Mouse (Mus musculus) hindbrain, postnatal 0 days (tissue): Measurements from ENCODE around the gene Fam149b. TPM values are rescaled to one million over a fixed set of nuclear protein-coding genes. Genes with fewer than 3 reads are reported as not detected.

Experiments
- ATAC-seq: fragments of 200-750 bp; cut with Nextera tagmentation; 2 replicates; pipeline ENCODE4 v1.8.0; 2017; ENCODE audit warnings: mild to moderate bottlenecking, moderate TSS enrichment, moderate library complexity
- DNase-seq: peaks from one replicate; pipeline ENCODE4 v3.0.0-alpha.2; 2015; ENCODE audit warnings: low spot score
- H3K27ac ChIP-seq: fragments of 300-500 bp; sonication (generic); 2 replicates; pipeline ENCODE4 v1.5.1; 2014; ENCODE audit warnings: mild to moderate bottlenecking
- H3K27me3 ChIP-seq: fragments of 300-500 bp; sonication (generic); 2 replicates; pipeline ENCODE4 v1.6.1; 2014; ENCODE audit warnings: low read length, mixed read lengths; ENCODE audit not compliant: insufficient read depth
- H3K36me3 ChIP-seq: fragments of 300-500 bp; sonication (generic); 2 replicates; pipeline ENCODE4 v1.6.1; 2014; ENCODE audit warnings: low read length, mixed read lengths; ENCODE audit not compliant: insufficient read depth
- H3K4me1 ChIP-seq: fragments of 300-500 bp; sonication (generic); 2 replicates; pipeline ENCODE4 v1.6.1; 2014; ENCODE audit warnings: antibody characterized with exemption, low read length, mixed read lengths; ENCODE audit not compliant: insufficient read depth
- H3K4me2 ChIP-seq: fragments of 300-500 bp; sonication (generic); 2 replicates; pipeline ENCODE4 v1.6.1; 2014; ENCODE audit warnings: low read depth, mild to moderate bottlenecking, low read length, moderate library complexity, mixed read lengths
- H3K4me3 ChIP-seq: fragments of 300-500 bp; sonication (generic); 2 replicates; pipeline ENCODE4 v1.5.1; 2014; ENCODE audit warnings: low read length
- H3K9ac ChIP-seq: fragments of 300-500 bp; sonication (generic); replicated peaks from 2 replicates; pipeline ENCODE4 v1.6.1; 2014; ENCODE audit warnings: mild to moderate bottlenecking, low read length, moderate library complexity, mixed read lengths
- H3K9me3 ChIP-seq: fragments of 300-500 bp; sonication (generic); 2 replicates; pipeline ENCODE4 v1.6.1; 2016; ENCODE audit warnings: low read length, mixed read lengths
- CTCF ChIP-seq: IDR thresholded peaks from 2 replicates; pipeline ENCODE4 v1.5.1; 2016; ENCODE audit warnings: antibody characterized with exemption, control low read depth, low read depth
- WGBS: fragments of 180-500 bp; shearing (Covaris S2); extraction: QIAGEN DNeasy Blood & Tissue Kit; methylation state at CpG from one replicate; pipeline ENCODE4 v1.1.7; 2014; 5-methylcytosine and 5-hydroxymethylcytosine counted together
- polyA plus RNA-seq: library from polyadenylated mRNA; unstranded; fragments of >200 nt; fragmentation: Nextera tagmentation; extraction: Ambion mirVana; gene quantifications from 2 replicates; pipeline ENCODE4 v1.2.1, GENCODE M21; 2015
- total RNA-seq: library from RNA; depleted of rRNA; stranded (reverse); fragments of >200 nt; gene quantifications from 2 replicates; pipeline ENCODE4 v1.2.3, GENCODE M21; 2014; rRNA removed

Gene Fam149b
- total and polyA plus RNA-seq, 2 experiments from 2014 or later: 28.8 to 44.4 TPM

DNA sequence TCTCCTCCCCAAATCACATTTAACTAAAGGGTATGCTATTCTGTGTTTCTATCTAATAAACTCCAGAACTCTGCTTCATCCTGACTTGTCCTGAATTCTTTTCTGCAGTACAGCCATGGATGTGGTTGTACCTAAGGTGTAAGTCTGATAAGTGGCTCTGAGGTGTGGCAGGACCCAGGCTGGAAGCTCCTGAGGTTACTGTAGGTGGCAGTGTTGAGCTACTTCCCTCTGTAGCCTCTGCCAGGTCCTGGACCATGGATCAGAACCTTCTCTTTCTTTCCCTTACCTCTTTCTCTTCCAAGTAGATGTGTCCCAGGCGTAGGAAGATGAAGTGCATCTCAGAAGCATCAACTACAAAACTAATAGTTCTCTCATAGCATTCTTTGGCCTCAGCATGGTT is 52.1 kb downstream of the Fam149b start:
- no peaks in the 10 kb centered on the region for H3K36me3 ChIP-seq
- TF ChIP-seq CTCF: peak; percentile 58

DNA sequence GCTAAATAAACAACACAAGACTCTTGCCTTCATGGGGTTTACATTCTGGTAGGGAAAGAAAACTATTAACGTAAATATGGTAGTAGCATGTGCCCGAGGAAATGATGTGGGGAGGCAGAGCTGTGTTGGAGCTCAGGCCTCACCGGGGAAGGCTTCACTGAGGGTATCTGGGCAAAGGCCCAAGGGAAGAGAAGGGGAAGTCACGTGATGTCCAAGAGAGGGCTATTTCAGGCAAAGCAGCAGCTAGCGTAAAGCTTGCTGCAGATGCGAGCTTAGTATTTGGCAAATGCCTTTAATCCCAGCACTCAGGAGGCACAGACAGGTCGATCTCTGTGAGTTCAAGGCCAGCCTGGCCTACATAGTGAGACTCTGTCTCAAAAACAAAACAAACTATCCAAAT is 74.3 kb downstream of the Fam149b start:
- DNase-seq: no peak
- Histone ChIP-seq H3K27ac (no peak overlapping the region), H3K4me1 (no peaks in the 10 kb centered on the region), H3K36me3 (no peaks in the 10 kb centered on the region), H3K9ac (no peak overlapping the region), H3K4me2 (no peak overlapping the region), H3K27me3 (no peaks in the 10 kb centered on the region), H3K9me3 (no peaks in the 10 kb centered on the region), H3K4me3 (no peak overlapping the region)
- WGBS: 71% methylated on average over 7 of the region's 7 CpGs
- no peak for TF ChIP-seq CTCF
- ATAC-seq: no peak

More for the DNA sequence above, 52.1 kb downstream of the Fam149b start:
- DNase-seq (peak; percentile 31), ATAC-seq (0 out of 2 replicates have a peak, but pooled peaks have one; percentile 45)
- Histone ChIP-seq H3K4me2 (no peak overlapping the region), H3K27ac (no peak overlapping the region), H3K9ac (no peak overlapping the region), H3K9me3 (no peaks in the 10 kb centered on the region), H3K4me3 (no peak overlapping the region), H3K4me1 (no peaks in the 10 kb centered on the region), H3K27me3 (no peaks in the 10 kb centered on the region)
- 63% methylated on average over 1 of the region's 1 CpGs for WGBS

DNA sequence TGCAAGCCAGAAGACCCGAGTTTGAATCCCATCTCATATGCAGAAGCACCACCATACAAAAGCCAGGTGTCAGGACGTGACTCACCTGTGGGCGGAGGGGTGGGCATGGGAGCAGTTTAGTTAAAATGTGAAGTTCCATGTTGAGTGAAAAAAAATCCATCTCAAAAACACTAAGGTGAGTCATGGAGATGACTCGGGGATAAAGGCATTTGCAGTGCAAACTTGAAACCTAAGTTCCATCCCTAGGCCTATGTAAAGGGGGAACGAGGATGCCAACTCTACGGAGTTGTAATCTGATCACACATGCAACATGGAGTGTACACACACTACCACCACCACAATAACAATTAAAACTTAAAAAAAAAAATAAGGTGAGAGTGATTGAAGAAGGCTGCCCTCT is 75.1 kb downstream of the Fam149b start:
- no peak overlapping the region for H3K27ac ChIP-seq
- 94% methylated on average over 6 of the region's 6 CpGs for WGBS
- TF ChIP-seq CTCF: no peak

DNA sequence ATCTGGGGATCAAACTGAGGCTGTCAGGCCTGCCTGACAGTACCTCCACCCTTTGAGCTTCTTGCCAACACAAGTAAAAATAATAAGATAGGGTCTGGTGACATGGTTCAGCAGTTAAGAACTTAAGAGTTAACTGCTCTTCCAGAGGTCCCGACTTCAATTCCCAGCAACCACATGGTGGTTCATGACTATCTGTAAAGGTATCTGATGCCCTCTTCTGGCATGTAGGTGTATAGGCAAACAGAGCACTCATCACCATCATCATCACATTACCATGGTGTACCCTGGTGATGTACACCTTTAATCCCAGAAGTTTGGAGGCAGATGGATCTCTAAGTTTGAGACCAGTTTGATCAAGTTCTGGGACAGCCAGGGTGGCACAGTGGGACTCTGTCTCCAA is 80.6 kb downstream of the Fam149b start:
- Histone ChIP-seq H3K27me3 (no peaks in the 10 kb centered on the region), H3K36me3 (no peaks in the 10 kb centered on the region), H3K4me1 (no peaks in the 10 kb centered on the region), H3K9ac (no peak overlapping the region), H3K27ac (no peak overlapping the region), H3K4me2 (no peak overlapping the region), H3K4me3 (no peak overlapping the region), H3K9me3 (no peaks in the 10 kb centered on the region)
- ATAC-seq (no peak), DNase-seq (no peak)
- no peak for TF ChIP-seq CTCF
- 47% methylated on average over 1 of the region's 1 CpGs for WGBS

More for the DNA sequence above, 75.1 kb downstream of the Fam149b start:
- Histone ChIP-seq H3K9me3 (no peaks in the 10 kb centered on the region), H3K4me3 (no peak overlapping the region), H3K9ac (no peak overlapping the region), H3K4me1 (no peaks in the 10 kb centered on the region), H3K4me2 (no peak overlapping the region), H3K36me3 (no peaks in the 10 kb centered on the region), H3K27me3 (no peaks in the 10 kb centered on the region)
- no peak for ATAC-seq
- DNase-seq: no peak

DNA sequence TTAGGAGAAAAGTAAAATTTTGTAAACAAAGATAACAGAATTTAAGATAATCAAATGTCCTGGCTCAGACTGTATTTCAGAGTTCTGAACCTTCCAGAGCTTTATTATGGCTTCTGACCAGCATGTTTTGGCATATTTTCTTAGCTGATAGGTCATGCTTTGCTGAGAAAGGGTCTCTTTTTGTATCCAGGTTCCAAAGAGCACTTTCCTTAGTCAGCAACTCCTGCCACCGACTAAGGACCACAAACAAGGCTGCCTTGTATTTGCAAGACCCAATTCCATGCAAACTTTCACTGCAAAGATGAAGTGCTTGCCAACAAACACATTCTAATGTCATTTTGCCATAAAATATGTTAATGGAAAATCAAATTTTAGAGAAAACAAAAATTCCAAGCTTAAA is 81.9 kb downstream of the Fam149b start:
- WGBS: 52% methylated on average over 1 of the region's 1 CpGs
- H3K4me1 ChIP-seq: no peaks in the 10 kb centered on the region
- ATAC-seq: no peak
- DNase-seq: no peak
- H3K4me2 ChIP-seq: no peak overlapping the region
- no peaks in the 10 kb centered on the region for H3K36me3 ChIP-seq
- TF ChIP-seq CTCF: no peak
- no peak overlapping the region for H3K4me3 ChIP-seq
- no peak overlapping the region for H3K27ac ChIP-seq
- H3K9me3 ChIP-seq: no peaks in the 10 kb centered on the region
- H3K9ac ChIP-seq: no peak overlapping the region
- no peaks in the 10 kb centered on the region for H3K27me3 ChIP-seq

DNA sequence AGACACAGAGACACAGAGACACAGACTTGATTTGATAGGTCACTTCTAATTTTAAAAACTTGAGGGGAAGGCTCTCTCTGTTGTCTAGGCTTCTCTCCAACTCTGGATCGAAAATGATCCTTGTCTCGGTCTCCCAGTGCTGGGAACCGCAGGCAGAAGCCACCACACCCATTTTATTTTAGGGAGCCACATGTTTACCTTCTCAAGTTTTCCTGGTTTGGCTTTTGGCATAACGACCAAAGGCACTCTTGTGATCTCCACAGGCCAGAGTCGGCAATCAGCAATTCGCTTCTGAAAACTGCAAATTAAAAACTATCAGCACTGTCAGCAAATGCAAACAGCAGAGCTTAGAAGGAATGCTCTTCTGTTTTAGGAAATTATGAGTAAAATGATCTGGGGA is 83.8 kb downstream of the Fam149b start:
- no peak for TF ChIP-seq CTCF
- no peaks in the 10 kb centered on the region for H3K4me1 ChIP-seq
- no peaks in the 10 kb centered on the region for H3K36me3 ChIP-seq
- 79% methylated on average over 6 of the region's 6 CpGs for WGBS
- H3K9me3 ChIP-seq: no peaks in the 10 kb centered on the region
- ATAC-seq (no peak), DNase-seq (no peak)
- no peak overlapping the region for H3K4me3 ChIP-seq
- no peak overlapping the region for H3K9ac ChIP-seq
- no peak overlapping the region for H3K27ac ChIP-seq
- no peaks in the 10 kb centered on the region for H3K27me3 ChIP-seq
- no peak overlapping the region for H3K4me2 ChIP-seq

DNA sequence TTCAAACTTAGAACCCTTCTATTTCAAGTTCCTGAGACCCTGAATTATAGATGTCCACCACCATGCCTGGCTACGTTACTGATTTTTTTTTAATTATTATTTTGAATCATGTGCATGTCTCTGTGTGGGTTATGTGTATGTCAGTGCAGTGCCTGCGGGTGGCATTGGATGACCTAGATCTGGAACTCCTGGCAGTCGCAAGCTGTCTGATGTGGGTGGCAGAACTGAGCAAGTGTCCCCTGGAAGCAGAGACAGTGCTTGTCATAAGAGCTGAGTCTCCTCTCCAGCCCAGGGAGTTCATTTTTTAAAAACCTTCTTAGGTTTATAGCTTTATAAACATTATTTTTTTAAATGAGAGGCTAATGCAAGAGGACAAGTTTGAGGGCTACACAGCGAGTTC is 84.5 kb downstream of the Fam149b start:
- 88% methylated on average over 4 of the region's 4 CpGs for WGBS
- no peaks in the 10 kb centered on the region for H3K4me1 ChIP-seq
- H3K4me2 ChIP-seq: no peak overlapping the region
- H3K9ac ChIP-seq: no peak overlapping the region
- no peak for DNase-seq
- H3K36me3 ChIP-seq: no peaks in the 10 kb centered on the region
- ATAC-seq: no peak
- H3K9me3 ChIP-seq: no peaks in the 10 kb centered on the region
- no peak for TF ChIP-seq CTCF
- no peaks in the 10 kb centered on the region for H3K27me3 ChIP-seq
- H3K27ac ChIP-seq: no peak overlapping the region
- no peak overlapping the region for H3K4me3 ChIP-seq

Other genes with a start within 250 kb of the Fam149b start
- 4.8 and 6.8 TPM in 2 replicates for gene Saysd1, start 209.6 kb upstream of the Fam149b start, total RNA-seq
- 9.8 and 11.4 TPM in 2 replicates for gene Saysd1, start 209.6 kb upstream of the Fam149b start, polyA plus RNA-seq
- 0.84 and 1.7 TPM in 2 replicates for gene Kcnk5, start 166.4 kb upstream of the Fam149b start, total RNA-seq
- 1.0 TPM in 2 replicates for gene Kcnk5, start 166.4 kb upstream of the Fam149b start, polyA plus RNA-seq
- 0.18 TPM in 1 of 2 replicates, not detected in the other for gene Kcnk16, start 79.0 kb upstream of the Fam149b start, total RNA-seq
- not detected in 2 replicates for gene Kcnk16, start 79.0 kb upstream of the Fam149b start, polyA plus RNA-seq
- gene Nudt13, start 53.5 kb upstream of the Fam149b start, total RNA-seq: 10.3 and 13.4 TPM in 2 replicates
- 11.2 and 12.0 TPM in 2 replicates for gene Nudt13, start 53.5 kb upstream of the Fam149b start, polyA plus RNA-seq
- 29.8 and 38.6 TPM in 2 replicates for gene Ecd, start within 50 bp of the Fam149b start, total RNA-seq
- 37.3 and 38.4 TPM in 2 replicates for gene Ecd, start within 50 bp of the Fam149b start, polyA plus RNA-seq
- gene Dnajc9, start 40.7 kb downstream of the Fam149b start, total RNA-seq: 29.2 and 44.2 TPM in 2 replicates
- gene Dnajc9, start 40.7 kb downstream of the Fam149b start, polyA plus RNA-seq: 111 and 114 TPM in 2 replicates
- gene Mrps16, start 45.5 kb downstream of the Fam149b start, total RNA-seq: 34.7 and 35.4 TPM in 2 replicates
- gene Mrps16, start 45.5 kb downstream of the Fam149b start, polyA plus RNA-seq: 68.1 and 72.3 TPM in 2 replicates
- gene Cfap70, start 104.1 kb downstream of the Fam149b start, total RNA-seq: 0.11 and 0.31 TPM in 2 replicates
- gene Cfap70, start 104.1 kb downstream of the Fam149b start, polyA plus RNA-seq: 1.8 and 2.2 TPM in 2 replicates
- 36.5 and 38.4 TPM in 2 replicates for gene Anxa7, start 132.0 kb downstream of the Fam149b start, total RNA-seq
- gene Anxa7, start 132.0 kb downstream of the Fam149b start, polyA plus RNA-seq: 19.8 and 20.5 TPM in 2 replicates
- 0.11 and 0.26 TPM in 2 replicates for gene Mss51, start 148.7 kb downstream of the Fam149b start, total RNA-seq
- gene Mss51, start 148.7 kb downstream of the Fam149b start, polyA plus RNA-seq: 0.08 and 0.19 TPM in 2 replicates
- gene Ppp3cb, start 198.4 kb downstream of the Fam149b start, total RNA-seq: 110 and 130 TPM in 2 replicates
- gene Ppp3cb, start 198.4 kb downstream of the Fam149b start, polyA plus RNA-seq: 94.7 and 97.5 TPM in 2 replicates